Mouse (Mus musculus) thymus, adult 2 months (tissue): ENCODE measurements at regions not wholly inside any gene's neighbourhood (a gene's known extent, or its start where the extent isn't known, plus 50 kb on each side); places are given as distances from the start of the nearest gene placed in this dataset.

Experiments used
- CTCF ChIP-seq: fragments of 200-500 bp; IDR thresholded peaks from 2 replicates; pipeline ENCODE4 v1.5.1; 2012; ENCODE audit warnings: mild to moderate bottlenecking, control low read depth, low read length, moderate library complexity, borderline replicate concordance; ENCODE audit not compliant: control insufficient read depth, poor library complexity, insufficient read depth; ENCODE audit errors: extremely low read depth
- POLR2A ChIP-seq: fragments of 200-500 bp; IDR thresholded peaks from 2 replicates; pipeline ENCODE4 v1.6.1; 2012; ENCODE audit warnings: mild to moderate bottlenecking, low read length, control low read depth, moderate library complexity; ENCODE audit not compliant: control insufficient read depth, poor library complexity, insufficient read depth; ENCODE audit errors: extremely low read depth

DNA sequence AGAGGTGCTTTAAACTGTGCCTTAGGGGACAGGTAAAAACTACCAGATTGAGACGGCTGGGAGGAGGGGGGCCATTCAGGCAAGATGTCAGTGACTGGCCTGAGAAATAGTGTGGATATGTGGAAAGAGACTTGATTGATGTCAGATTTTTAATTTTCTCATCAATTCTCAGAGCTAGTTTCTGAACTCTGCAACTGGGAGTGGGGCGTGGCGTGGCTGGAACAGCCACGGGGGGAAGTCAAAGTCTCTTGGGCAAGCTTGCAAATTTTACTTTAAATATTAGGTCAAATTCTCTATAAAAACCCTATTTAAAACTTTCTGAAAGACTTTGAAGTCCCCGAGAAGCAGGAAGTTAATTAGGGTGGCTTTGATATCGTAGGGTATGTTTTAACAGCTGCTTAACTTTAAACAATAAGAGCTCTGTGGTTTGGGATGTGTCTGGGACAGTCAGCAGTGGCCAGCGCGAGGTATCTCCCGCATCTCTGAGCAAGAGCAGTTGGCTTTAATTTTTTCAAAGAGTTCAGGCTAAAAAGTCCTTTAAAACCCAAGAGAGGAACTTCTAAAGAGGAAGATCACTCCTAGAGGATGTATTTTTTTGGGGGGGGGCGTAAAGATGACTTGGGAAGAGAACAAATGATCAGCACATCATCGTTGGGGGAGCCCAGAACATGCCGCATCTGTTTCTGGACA is 131.5 kb downstream of the Pten start:
- TF ChIP-seq POLR2A (no peak), CTCF (no peak)
